ENCODE assay signal across 8 mouse cellular contexts in genomic region chr6:54631462-54631861, GRCm38 (mm10). TPM values are rescaled to one million over a fixed set of nuclear protein-coding genes. Genes with fewer than 3 reads are reported as not detected.
DNase-seq lines count a peak whose midpoint lies in the region; ATAC-seq lines count a peak whose summit lies in the region.

No protein-coding gene starts in this region.

- intact Hi-C loops in left cerebral cortex, postnatal 25 days (cut with DNase I), result loop anchor here (5.0 kb wide), 1 partner anchor 51 kb away; the partner anchor contains the start of gene Mturn
- intact Hi-C loops in left cerebral cortex, postnatal 36 days (cut with DNase I), result no loop called here

- no peak overlapping the region for H3K4me2 ChIP-seq in forebrain, embryonic 14.5 days (ENCODE audit: low read length)
- no peak overlapping the region for H3K4me2 ChIP-seq in forebrain, embryonic 12.5 days

- no peaks in the 10 kb centered on the region for H3K9me3 ChIP-seq in forebrain, embryonic 14.5 days (replicated peaks; ENCODE audit: control insufficient read depth, low read length)
- no peaks in the 10 kb centered on the region for H3K9me3 ChIP-seq in forebrain, embryonic 12.5 days

- no peak for ATAC-seq in forebrain, embryonic 14.5 days
- no peak for ATAC-seq in forebrain, embryonic 12.5 days (ENCODE audit: low FRiP score)

- DNase-seq in forebrain, embryonic 14.5 days (ENCODE audit: low spot score), result peak; percentile 52
- DNase-seq in left cerebral cortex, postnatal 25 days (ENCODE audit: low spot score in 2 of 2), result peak; percentile 30 to 55
- DNase-seq in left cerebral cortex, postnatal 36 days (ENCODE audit: low spot score in 2 of 2), result no peak
- peak; percentile 14 for DNase-seq in brain, embryonic 18.5 days (ENCODE audit: low read depth, low spot score)
- peak; percentile 18 for DNase-seq in right cerebral cortex, postnatal 4 days
- DNase-seq in urinary bladder, postnatal 36 days (ENCODE audit: low spot score in 2 of 2), result no peak
- no peak for DNase-seq in gastrocnemius, adult 18-20 months (ENCODE audit: low spot score)

- H3K27me3 ChIP-seq in forebrain, embryonic 14.5 days (replicated peaks; ENCODE audit: control insufficient read depth, insufficient read depth, low read length), result no peaks in the 10 kb centered on the region
- no peaks in the 10 kb centered on the region for H3K27me3 ChIP-seq in forebrain, embryonic 12.5 days

- 50% methylated on average over 3 of the region's 3 CpGs for WGBS in forebrain, embryonic 14.5 days
- WGBS in forebrain, embryonic 12.5 days, result 63% methylated on average over 3 of the region's 3 CpGs

- no peak overlapping the region for H3K9ac ChIP-seq in forebrain, embryonic 14.5 days (ENCODE audit: low read length)
- no peak overlapping the region for H3K9ac ChIP-seq in forebrain, embryonic 12.5 days

- no peak overlapping the region for H3K4me3 ChIP-seq in forebrain, embryonic 14.5 days (ENCODE audit: low read depth, low read length)
- H3K4me3 ChIP-seq in forebrain, embryonic 12.5 days (replicated peaks), result no peak overlapping the region

- H3K4me1 ChIP-seq in forebrain, embryonic 14.5 days (ENCODE audit: control insufficient read depth, insufficient read depth, low read length), result no peaks in the 10 kb centered on the region
- H3K4me1 ChIP-seq in forebrain, embryonic 12.5 days, result no peaks in the 10 kb centered on the region

- H3K27ac ChIP-seq in forebrain, embryonic 14.5 days (ENCODE audit: low read depth, low read length), result no peak overlapping the region
- no peak overlapping the region for H3K27ac ChIP-seq in forebrain, embryonic 12.5 days

- peaks cover 47% of the 10 kb centered on the region for H3K36me3 ChIP-seq in forebrain, embryonic 14.5 days (ENCODE audit: control insufficient read depth, insufficient read depth, low read length)
- H3K36me3 ChIP-seq in forebrain, embryonic 12.5 days (replicated peaks), result peaks cover 34% of the 10 kb centered on the region

RNA-seq across cellular contexts. Expression of gene Fkbp14, which starts 34.4 kb away (rescaled TPM):
- 9.0 and 10.7 TPM in 2 replicates for polyA plus RNA-seq in forebrain, embryonic 14.5 days (2014; fragmentation: Nextera tagmentation; extraction: Ambion mirVana)
- polyA plus RNA-seq in forebrain, embryonic 12.5 days (2016; fragmentation: Nextera tagmentation; extraction: Ambion mirVana), result 13.9 and 18.4 TPM in 2 replicates
- 1 to 10 TPM; 8.5 to 9.0 TPM for total RNA-seq in left cerebral cortex, postnatal 25 days (2021)
- 1 to 10 TPM; 7.3 to 9.9 TPM for total RNA-seq in left cerebral cortex, postnatal 36 days (2021)
- 1 to 10 TPM; 5.1 to 5.5 TPM for total RNA-seq in gastrocnemius, adult 18-20 months (2021)

RNA-seq across cellular contexts. Expression of gene Plekha8, which starts 36.6 kb away (rescaled TPM):
- 11.8 and 13.0 TPM in 2 replicates for polyA plus RNA-seq in forebrain, embryonic 14.5 days (2014; fragmentation: Nextera tagmentation; extraction: Ambion mirVana)
- polyA plus RNA-seq in forebrain, embryonic 12.5 days (2016; fragmentation: Nextera tagmentation; extraction: Ambion mirVana), result 20.1 and 21.2 TPM in 2 replicates
- 10 to 100 TPM; 11.3 to 12.3 TPM for total RNA-seq in left cerebral cortex, postnatal 25 days (2021)
- total RNA-seq in left cerebral cortex, postnatal 36 days (2021), result 10 to 100 TPM; 12.3 to 12.6 TPM
- 1 to 10 TPM; 3.2 to 3.3 TPM for total RNA-seq in gastrocnemius, adult 18-20 months (2021)

RNA-seq across cellular contexts. Expression of gene Mturn, which starts 50.0 kb away (rescaled TPM):
- 96.6 and 127 TPM in 2 replicates for polyA plus RNA-seq in forebrain, embryonic 14.5 days (2014; fragmentation: Nextera tagmentation; extraction: Ambion mirVana)
- polyA plus RNA-seq in forebrain, embryonic 12.5 days (2016; fragmentation: Nextera tagmentation; extraction: Ambion mirVana), result 37.5 and 38.6 TPM in 2 replicates
- 10 to 100 TPM; 80.3 to 90.3 TPM for total RNA-seq in left cerebral cortex, postnatal 25 days (2021)
- total RNA-seq in left cerebral cortex, postnatal 36 days (2021), result 10 to 100 TPM; 93.9 to 96.4 TPM
- total RNA-seq in gastrocnemius, adult 18-20 months (2021), result 1 to 10 TPM; 5.3 to 8.7 TPM

Comparison
In these comparisons a context has a peak if more than half of its experiments do, and no peak if none do; other contexts are left out.
1. DNase-seq: peak in forebrain, embryonic 14.5 days (single experiment), left cerebral cortex, postnatal 25 days (2 of 2), brain, embryonic 18.5 days (single experiment) and right cerebral cortex, postnatal 4 days (single experiment); none in left cerebral cortex, postnatal 36 days (0 of 2), urinary bladder, postnatal 36 days (0 of 2) and gastrocnemius, adult 18-20 months (single experiment).
2. RNA of gene Mturn, which starts 50.0 kb away (total RNA-seq): 93.9 to 96.4 TPM in left cerebral cortex, postnatal 36 days and 80.3 to 90.3 TPM in left cerebral cortex, postnatal 25 days; 5.3 to 8.7 TPM in gastrocnemius, adult 18-20 months; every median in the first group is over 4 times any median in the second.